ENCODE assay signal across 8 mouse cellular contexts in the genomic region with DNA sequence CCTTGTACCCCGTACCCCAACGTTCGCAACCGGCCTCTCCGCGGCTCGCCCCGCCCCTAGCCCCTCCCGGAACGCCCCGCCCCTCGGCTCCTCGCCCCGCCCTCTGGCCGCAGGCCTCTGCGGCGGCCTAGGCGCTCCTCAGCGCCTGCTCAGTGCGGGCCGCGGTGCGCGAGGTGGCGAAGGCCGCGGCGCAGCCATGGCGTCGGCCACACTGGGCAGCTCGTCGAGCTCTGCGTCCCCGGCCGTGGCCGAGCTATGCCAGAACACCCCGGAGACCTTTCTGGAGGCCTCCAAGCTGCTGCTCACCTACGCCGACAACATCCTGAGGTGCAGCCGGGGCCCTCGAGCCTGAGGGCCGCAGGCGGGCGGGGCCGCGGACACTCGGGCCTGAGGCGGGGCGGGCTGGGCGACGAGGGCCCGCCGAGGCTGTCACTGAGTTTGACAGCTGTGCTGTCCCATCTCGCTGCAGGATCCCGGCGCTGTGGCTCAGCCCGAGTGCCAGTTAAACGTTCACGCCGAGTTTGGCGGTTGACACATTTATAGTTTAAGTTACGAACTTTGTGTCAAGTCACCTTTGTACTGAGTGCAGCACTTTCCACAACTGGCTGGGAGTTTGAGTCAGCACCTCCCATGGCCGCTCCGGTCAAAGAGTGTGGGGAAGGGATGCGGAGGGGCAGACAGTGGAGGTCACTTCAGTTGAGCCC. TPM values are rescaled to one million over a fixed set of nuclear protein-coding genes. Genes with fewer than 3 reads are reported as not detected.
DNase-seq lines count a peak whose midpoint lies in the region; ATAC-seq lines count a peak whose summit lies in the region.

Gene Ngly1, plus strand, starts transcription at position 110 of the 704 bp plus-strand sequence.
Gene Oxsm, minus strand, starts transcription at position 638 of the 704 bp plus-strand sequence.

- H3K27ac ChIP-seq in intestine, embryonic 16.5 days (ENCODE audit: low read length): peak within 1 kb of the TSS; percentile 87
- H3K27ac ChIP-seq in midbrain, embryonic 11.5 days (ENCODE audit: low read depth, low read length): peak within 1 kb of the TSS; percentile 50; the same call in 1 of the 2 replicates

- peaks cover 2% of the 10 kb centered on the region; the same call in 1 of the 2 replicates for H3K4me1 ChIP-seq in intestine, embryonic 16.5 days (ENCODE audit: control insufficient read depth, insufficient read depth, low read length)
- peaks cover 5% of the 10 kb centered on the region for H3K4me1 ChIP-seq in midbrain, embryonic 11.5 days (ENCODE audit: control insufficient read depth, insufficient read depth, low read length)

- WGBS in intestine, embryonic 16.5 days: under 1% methylated on average over 62 of the region's 65 CpGs
- under 1% methylated on average over 64 of the region's 65 CpGs for WGBS in midbrain, embryonic 11.5 days

- DNase-seq in adrenal gland, adult 2 months: peak; percentile 94
- DNase-seq in embryo, embryonic 9.5 days (ENCODE audit: extremely low spot score): peak; percentile 89
- DNase-seq in gastrocnemius, postnatal 4 days (ENCODE audit: low spot score in 2 of 2): peak; percentile 89 to 91
- DNase-seq in left cerebral cortex, postnatal 4 days: peak; percentile 92
- peak; percentile 99 for DNase-seq in midbrain, embryonic 11.5 days (ENCODE audit: low spot score, missing footprints)
- peak; percentile 84 for DNase-seq in right cerebral cortex, postnatal 4 days
- peak; percentile 87 for DNase-seq in yolk sac, embryonic 10.5 days (ENCODE audit: low spot score)

- H3K9me3 ChIP-seq in intestine, embryonic 16.5 days (ENCODE audit: control insufficient read depth, low read length): no peaks in the 10 kb centered on the region
- H3K9me3 ChIP-seq in midbrain, embryonic 11.5 days (ENCODE audit: control insufficient read depth, low read length): no peaks in the 10 kb centered on the region

- H3K4me3 ChIP-seq in intestine, embryonic 16.5 days (ENCODE audit: low read length): peak within 1 kb of the TSS; percentile 82
- H3K4me3 ChIP-seq in midbrain, embryonic 11.5 days (ENCODE audit: low read depth, low read length): peak within 1 kb of the TSS; percentile 69

- H3K9ac ChIP-seq in intestine, embryonic 16.5 days (ENCODE audit: low read depth, low read length): peak within 1 kb of the TSS; percentile 98
- H3K9ac ChIP-seq in midbrain, embryonic 11.5 days (ENCODE audit: low read length): peak within 1 kb of the TSS; percentile 91

- H3K27me3 ChIP-seq in intestine, embryonic 16.5 days (replicated peaks; ENCODE audit: control insufficient read depth, insufficient read depth, low read length): no peaks in the 10 kb centered on the region
- H3K27me3 ChIP-seq in midbrain, embryonic 11.5 days (ENCODE audit: control insufficient read depth, insufficient read depth, low read length): no peaks in the 10 kb centered on the region

- peak within 1 kb of the TSS; percentile 76 for H3K4me2 ChIP-seq in intestine, embryonic 16.5 days (ENCODE audit: low read depth, low read length)
- peak within 1 kb of the TSS; percentile 77 for H3K4me2 ChIP-seq in midbrain, embryonic 11.5 days

- peak; percentile 99 for ATAC-seq in intestine, embryonic 16.5 days
- ATAC-seq in midbrain, embryonic 11.5 days (ENCODE audit: low FRiP score): peak; percentile 99

- intact Hi-C loops in left cerebral cortex, postnatal 4 days (cut with DNase I): loop anchor here (10.0 kb wide), 1 partner anchor 115 kb away; the partner anchor contains the start of gene Top2b

- H3K36me3 ChIP-seq in intestine, embryonic 16.5 days (ENCODE audit: control insufficient read depth, insufficient read depth, low read length): no peaks in the 10 kb centered on the region
- no peaks in the 10 kb centered on the region for H3K36me3 ChIP-seq in midbrain, embryonic 11.5 days (ENCODE audit: control insufficient read depth, insufficient read depth, low read length)

RNA-seq across cellular contexts. Expression of gene Ngly1, which starts in this region (rescaled TPM):
- 10 to 100 TPM; 50.6 to 55.0 TPM for total RNA-seq in adrenal gland, adult 2 months (2021)
- 67.2 and 68.1 TPM in 2 replicates for polyA plus RNA-seq in adrenal gland, adult 2 months (2012; rRNA removed)
- 10 to 100 TPM; 40.5 to 53.9 TPM for total RNA-seq in gastrocnemius, postnatal 4 days (2021)
- 37.2 and 37.4 TPM in 2 replicates for polyA plus RNA-seq in intestine, embryonic 16.5 days (2015; fragmentation: Nextera tagmentation; extraction: Ambion mirVana)
- total RNA-seq in left cerebral cortex, postnatal 4 days (2021): 10 to 100 TPM; 27.3 to 32.1 TPM
- polyA plus RNA-seq in midbrain, embryonic 11.5 days (2014; fragmentation: Nextera tagmentation; extraction: Ambion mirVana): 22.0 and 24.7 TPM in 2 replicates

RNA-seq across cellular contexts. Expression of gene Oxsm, which starts in this region (rescaled TPM):
- 10 to 100 TPM; 16.8 to 19.9 TPM for total RNA-seq in adrenal gland, adult 2 months (2021)
- 5.1 and 5.2 TPM in 2 replicates for polyA plus RNA-seq in adrenal gland, adult 2 months (2012; rRNA removed)
- total RNA-seq in gastrocnemius, postnatal 4 days (2021): 10 to 100 TPM; 11.1 to 11.7 TPM
- polyA plus RNA-seq in intestine, embryonic 16.5 days (2015; fragmentation: Nextera tagmentation; extraction: Ambion mirVana): 3.7 and 4.7 TPM in 2 replicates
- 10 to 100 TPM; 10.3 to 11.0 TPM for total RNA-seq in left cerebral cortex, postnatal 4 days (2021)
- 1.3 and 1.8 TPM in 2 replicates for polyA plus RNA-seq in midbrain, embryonic 11.5 days (2014; fragmentation: Nextera tagmentation; extraction: Ambion mirVana)

Comparison
In these comparisons a context has a peak if more than half of its experiments do, and no peak if none do; other contexts are left out.
1. Peak in every context shown above with its lines: DNase-seq, ATAC-seq, H3K4me3 ChIP-seq and H3K27ac ChIP-seq.